Mouse (Mus musculus): ENCODE measurements at regions not wholly inside any gene's neighbourhood (a gene's known extent, or its start where the extent isn't known, plus 50 kb on each side); places are given as distances from the start of the nearest gene placed in this dataset.

- H3K4me1 ChIP-seq (ENCODE audit: insufficient read depth, low read length): peaks cover 21% of the 10 kb centered on the region
- WGBS: 86% methylated on average over 3 of the region's 3 CpGs
- H3K4me3 ChIP-seq (ENCODE audit: low read length): no peak overlapping the region
Observed at GRCm38 (mm10) chr13:99090361-99090760, 94.3 kb upstream of the Zfp366 start.

GRCm38 (mm10) chr13:99088285-99088684 lies 96.3 kb upstream of the Zfp366 start:
- Histone ChIP-seq H3K4me3 (ENCODE audit: low read length) (no peak overlapping the region), H3K4me2 (replicated peaks; ENCODE audit: low read depth, low read length) (no peak overlapping the region), H3K36me3 (ENCODE audit: insufficient read depth, low read length) (no peaks in the 10 kb centered on the region), H3K27me3 (ENCODE audit: insufficient read depth, low read length) (no peaks in the 10 kb centered on the region), H3K4me1 (ENCODE audit: insufficient read depth, low read length) (peaks cover 18% of the 10 kb centered on the region), H3K9me3 (ENCODE audit: low read length) (no peaks in the 10 kb centered on the region), H3K9ac (replicated peaks; ENCODE audit: low read length) (no peak overlapping the region), H3K27ac (ENCODE audit: low read length) (no peak overlapping the region)
- ATAC-seq (ENCODE audit: low FRiP score, low TSS enrichment): no peak
- WGBS: 85% methylated on average over 4 of the region's 4 CpGs

More at GRCm38 (mm10) chr13:99090361-99090760, 94.3 kb upstream of the Zfp366 start:
- Histone ChIP-seq H3K4me2 (replicated peaks; ENCODE audit: low read depth, low read length) (no peak overlapping the region), H3K9me3 (ENCODE audit: low read length) (no peaks in the 10 kb centered on the region), H3K9ac (replicated peaks; ENCODE audit: low read length) (no peak overlapping the region), H3K36me3 (ENCODE audit: insufficient read depth, low read length) (no peaks in the 10 kb centered on the region), H3K27me3 (ENCODE audit: insufficient read depth, low read length) (no peaks in the 10 kb centered on the region), H3K27ac (ENCODE audit: low read length) (no peak overlapping the region)
- ATAC-seq (ENCODE audit: low FRiP score, low TSS enrichment): no peak

- 92% methylated on average over 8 of the region's 8 CpGs for WGBS
- no peaks in the 10 kb centered on the region for H3K9me3 ChIP-seq (ENCODE audit: low read length)
- no peak overlapping the region for H3K4me3 ChIP-seq (ENCODE audit: low read length)
- H3K27ac ChIP-seq (ENCODE audit: low read length): no peak overlapping the region
- H3K27me3 ChIP-seq (ENCODE audit: insufficient read depth, low read length): no peaks in the 10 kb centered on the region
- H3K36me3 ChIP-seq (ENCODE audit: insufficient read depth, low read length): no peaks in the 10 kb centered on the region
- no peak overlapping the region for H3K9ac ChIP-seq (replicated peaks; ENCODE audit: low read length)
- no peak overlapping the region for H3K4me2 ChIP-seq (replicated peaks; ENCODE audit: low read depth, low read length)
- no peak for ATAC-seq (ENCODE audit: low FRiP score, low TSS enrichment)
- no peaks in the 10 kb centered on the region for H3K4me1 ChIP-seq (ENCODE audit: insufficient read depth, low read length)
Observed at GRCm38 (mm10) chr13:99079331-99079761, 95.0 kb upstream of the 1700024P04Rik start.

- H3K4me3 ChIP-seq (ENCODE audit: low read length): no peak overlapping the region
- no peak overlapping the region for H3K4me2 ChIP-seq (replicated peaks; ENCODE audit: low read depth, low read length)
- no peaks in the 10 kb centered on the region for H3K9me3 ChIP-seq (ENCODE audit: low read length)
- no peak overlapping the region for H3K27ac ChIP-seq (ENCODE audit: low read length)
- no peak for ATAC-seq (ENCODE audit: low FRiP score, low TSS enrichment)
- H3K4me1 ChIP-seq (ENCODE audit: insufficient read depth, low read length): no peaks in the 10 kb centered on the region
- no peaks in the 10 kb centered on the region for H3K27me3 ChIP-seq (ENCODE audit: insufficient read depth, low read length)
- no peaks in the 10 kb centered on the region for H3K36me3 ChIP-seq (ENCODE audit: insufficient read depth, low read length)
- 74% methylated on average over 10 of the region's 10 CpGs for WGBS
- no peak overlapping the region for H3K9ac ChIP-seq (replicated peaks; ENCODE audit: low read length)
Observed at GRCm38 (mm10) chr13:99078643-99079042, 94.3 kb upstream of the 1700024P04Rik start.

- Histone ChIP-seq H3K4me3 (ENCODE audit: low read length) (no peak overlapping the region), H3K27me3 (ENCODE audit: insufficient read depth, low read length) (no peaks in the 10 kb centered on the region), H3K4me2 (replicated peaks; ENCODE audit: low read depth, low read length) (no peak overlapping the region), H3K27ac (ENCODE audit: low read length) (no peak overlapping the region), H3K9me3 (ENCODE audit: low read length) (no peaks in the 10 kb centered on the region), H3K9ac (replicated peaks; ENCODE audit: low read length) (no peak overlapping the region), H3K36me3 (ENCODE audit: insufficient read depth, low read length) (no peaks in the 10 kb centered on the region), H3K4me1 (ENCODE audit: insufficient read depth, low read length) (no peaks in the 10 kb centered on the region)
- 46% methylated on average over 6 of the region's 6 CpGs for WGBS
- ATAC-seq (ENCODE audit: low FRiP score, low TSS enrichment): no peak
Observed at GRCm38 (mm10) chr13:99077039-99077749, 92.8 kb upstream of the 1700024P04Rik start.

GRCm38 (mm10) chr13:99075467-99075866 lies 91.1 kb upstream of the 1700024P04Rik start:
- H3K9me3 ChIP-seq (ENCODE audit: low read length): no peaks in the 10 kb centered on the region
- H3K27ac ChIP-seq (ENCODE audit: low read length): no peak overlapping the region
- 66% methylated on average over 4 of the region's 4 CpGs for WGBS
- H3K4me3 ChIP-seq (ENCODE audit: low read length): no peak overlapping the region
- no peak overlapping the region for H3K4me2 ChIP-seq (replicated peaks; ENCODE audit: low read depth, low read length)
- H3K36me3 ChIP-seq (ENCODE audit: insufficient read depth, low read length): no peaks in the 10 kb centered on the region
- no peak for ATAC-seq (ENCODE audit: low FRiP score, low TSS enrichment)
- peaks cover 7% of the 10 kb centered on the region; the same call in 1 of the 2 replicates for H3K4me1 ChIP-seq (ENCODE audit: insufficient read depth, low read length)
- no peaks in the 10 kb centered on the region for H3K27me3 ChIP-seq (ENCODE audit: insufficient read depth, low read length)
- H3K9ac ChIP-seq (replicated peaks; ENCODE audit: low read length): no peak overlapping the region

- Histone ChIP-seq H3K9me3 (ENCODE audit: low read length) (no peaks in the 10 kb centered on the region), H3K9ac (replicated peaks; ENCODE audit: low read length) (no peak overlapping the region), H3K27me3 (ENCODE audit: insufficient read depth, low read length) (no peaks in the 10 kb centered on the region), H3K4me2 (replicated peaks; ENCODE audit: low read depth, low read length) (no peak overlapping the region), H3K4me1 (ENCODE audit: insufficient read depth, low read length) (peaks cover 10% of the 10 kb centered on the region; the same call in 1 of the 2 replicates), H3K27ac (ENCODE audit: low read length) (peak overlapping the region; percentile 74; the same call in 1 of the 2 replicates), H3K36me3 (ENCODE audit: insufficient read depth, low read length) (no peaks in the 10 kb centered on the region), H3K4me3 (ENCODE audit: low read length) (no peak overlapping the region)
- ATAC-seq (ENCODE audit: low FRiP score, low TSS enrichment): no peak
- WGBS: 72% methylated on average over 8 of the region's 8 CpGs
Observed at GRCm38 (mm10) chr13:99071821-99072414, 87.6 kb upstream of the 1700024P04Rik start.

GRCm38 (mm10) chr13:99071413-99071812 lies 87.0 kb upstream of the 1700024P04Rik start:
- no peaks in the 10 kb centered on the region for H3K36me3 ChIP-seq (ENCODE audit: insufficient read depth, low read length)
- H3K4me3 ChIP-seq (ENCODE audit: low read length): no peak overlapping the region
- no peaks in the 10 kb centered on the region for H3K27me3 ChIP-seq (ENCODE audit: insufficient read depth, low read length)
- H3K27ac ChIP-seq (ENCODE audit: low read length): peak overlapping the region; percentile 74; the same call in 1 of the 2 replicates
- H3K4me1 ChIP-seq (ENCODE audit: insufficient read depth, low read length): peaks cover 10% of the 10 kb centered on the region; the same call in 1 of the 2 replicates
- no peak overlapping the region for H3K4me2 ChIP-seq (replicated peaks; ENCODE audit: low read depth, low read length)
- ATAC-seq (ENCODE audit: low FRiP score, low TSS enrichment): peak; percentile 93
- H3K9me3 ChIP-seq (ENCODE audit: low read length): no peaks in the 10 kb centered on the region
- 21% methylated on average over 6 of the region's 6 CpGs for WGBS
- no peak overlapping the region for H3K9ac ChIP-seq (replicated peaks; ENCODE audit: low read length)

- H3K4me2 ChIP-seq (replicated peaks; ENCODE audit: low read depth, low read length): no peak overlapping the region
- H3K27ac ChIP-seq (ENCODE audit: low read length): no peak overlapping the region
- no peaks in the 10 kb centered on the region for H3K36me3 ChIP-seq (ENCODE audit: insufficient read depth, low read length)
- H3K4me1 ChIP-seq (ENCODE audit: insufficient read depth, low read length): peaks cover 10% of the 10 kb centered on the region; the same call in 1 of the 2 replicates
- no peak overlapping the region for H3K9ac ChIP-seq (replicated peaks; ENCODE audit: low read length)
- H3K9me3 ChIP-seq (ENCODE audit: low read length): no peaks in the 10 kb centered on the region
- no peak for ATAC-seq (ENCODE audit: low FRiP score, low TSS enrichment)
- WGBS: 82% methylated on average over 10 of the region's 10 CpGs
- H3K27me3 ChIP-seq (ENCODE audit: insufficient read depth, low read length): no peaks in the 10 kb centered on the region
- H3K4me3 ChIP-seq (ENCODE audit: low read length): no peak overlapping the region
Observed at GRCm38 (mm10) chr13:99069767-99070166, 85.4 kb upstream of the 1700024P04Rik start.

- 81% methylated on average over 1 of the region's 1 CpGs for WGBS
- H3K36me3 ChIP-seq (ENCODE audit: insufficient read depth, low read length): no peaks in the 10 kb centered on the region
- no peak overlapping the region for H3K9ac ChIP-seq (replicated peaks; ENCODE audit: low read length)
- no peak overlapping the region for H3K4me2 ChIP-seq (replicated peaks; ENCODE audit: low read depth, low read length)
- ATAC-seq (ENCODE audit: low FRiP score, low TSS enrichment): peak; percentile 55; the same call in 1 of the 2 replicates
- H3K4me3 ChIP-seq (ENCODE audit: low read length): no peak overlapping the region
- H3K4me1 ChIP-seq (ENCODE audit: insufficient read depth, low read length): peaks cover 16% of the 10 kb centered on the region
- H3K9me3 ChIP-seq (ENCODE audit: low read length): no peaks in the 10 kb centered on the region
- H3K27me3 ChIP-seq (ENCODE audit: insufficient read depth, low read length): no peaks in the 10 kb centered on the region
- H3K27ac ChIP-seq (ENCODE audit: low read length): no peak overlapping the region
Observed at GRCm38 (mm10) chr13:99067504-99067903, 83.1 kb upstream of the 1700024P04Rik start.

Data from kidney, embryonic 16.5 days (tissue).